Mouse (Mus musculus) adrenal gland, postnatal 36 days (tissue): ENCODE results near the gene Ccdc174. TPM values are rescaled to one million over a fixed set of nuclear protein-coding genes. Genes with fewer than 3 reads are reported as not detected.
"Not testable (repeated sequence)": the region's sequence is repeated elsewhere in the genome, so short reads cannot be mapped to it uniquely, and the experiment has no call there.

Experiments
- DNase-seq, 2 experiments: peaks; one replicate each; pipeline ENCODE4 v3.0.0; 2021; ENCODE audit warnings: mixed read lengths in 1 of 2
- long read RNA-seq, 2 experiments: library from polyadenylated mRNA; stranded (forward); transcript quantifications; one replicate each; pipeline ENCODE4 v2.0.0; 2021; ENCODE audit warnings: borderline sequencing depth in 2 of 2
- total RNA-seq, 2 experiments: library from RNA; stranded (reverse); gene quantifications; 2 replicates each; pipeline ENCODE4 v1.2.3; 2021

Ccdc174 gene
- 10 to 100 TPM; 34.0 to 51.6 TPM for total RNA-seq
- long read RNA-seq, experiment 1, transcript Ccdc174-201 (11 exons, 1,752 nt), result major isoform, 30 of 47 reads
- long read RNA-seq, experiment 1, partial matches to known transcripts, result 9 of 47 reads
- long read RNA-seq, experiment 1, other reads (novel, unspliced or antisense), result 3 of 47 reads
- long read RNA-seq, experiment 2, transcript Ccdc174-201 (11 exons, 1,752 nt), result major isoform, 14 of 17 reads
- long read RNA-seq, experiment 2, partial matches to known transcripts, result 0 of 17 reads
- long read RNA-seq, experiment 2, other reads (novel, unspliced or antisense), result 2 of 17 reads

- peak; percentile 93 to 94 for DNase-seq
These were observed at the start of gene Ccdc174 for GRCm38 (mm10) chr6:91877885-91878651. TSS of gene Ccdc174 (plus strand) at chr6:91878053.

GRCm38 (mm10) chr6:91832863-91833440 lies 44.9 kb upstream of the Ccdc174 start:
- DNase-seq, result no peak

GRCm38 (mm10) chr6:91839010-91839871 lies 38.6 kb upstream of the Ccdc174 start:
- DNase-seq, result peak; percentile 84 to 86

GRCm38 (mm10) chr6:91842897-91843627 lies 34.8 kb upstream of the Ccdc174 start:
- peak in 1 of 2 experiments; percentile 33 for DNase-seq

GRCm38 (mm10) chr6:91843628-91844153 lies 34.2 kb upstream of the Ccdc174 start:
- DNase-seq, result peak in 1 of 2 experiments; percentile 41

GRCm38 (mm10) chr6:91852550-91852949 lies 25.3 kb upstream of the Ccdc174 start:
- peak; percentile 31 to 55 for DNase-seq

GRCm38 (mm10) chr6:91858339-91858738 lies 19.5 kb upstream of the Ccdc174 start:
- no peak for DNase-seq

- no peak for DNase-seq
These were observed 15.0 kb upstream of the Ccdc174 start for GRCm38 (mm10) chr6:91862848-91863247.

- DNase-seq, result no peak
These were observed 13.3 kb upstream of the Ccdc174 start for GRCm38 (mm10) chr6:91864595-91864994.

- DNase-seq, result no peak
These were observed 12.3 kb upstream of the Ccdc174 start for GRCm38 (mm10) chr6:91865601-91866000.

GRCm38 (mm10) chr6:91868091-91868490 lies 9.8 kb upstream of the Ccdc174 start:
- peak; percentile 70 to 78 for DNase-seq

GRCm38 (mm10) chr6:91872781-91873180 lies 5.1 kb upstream of the Ccdc174 start:
- peak; percentile 57 to 66 for DNase-seq

GRCm38 (mm10) chr6:91883859-91884258 lies 6.0 kb downstream of the Ccdc174 start:
- no peak for DNase-seq

GRCm38 (mm10) chr6:91889255-91889906 lies 11.5 kb downstream of the Ccdc174 start:
- DNase-seq, result no peak

GRCm38 (mm10) chr6:91890615-91891014 lies 12.8 kb downstream of the Ccdc174 start:
- DNase-seq, result no peak

GRCm38 (mm10) chr6:91891776-91892175 lies 13.9 kb downstream of the Ccdc174 start:
- peak; percentile 66 to 69 for DNase-seq

- no peak for DNase-seq
These were observed 18.9 kb downstream of the Ccdc174 start for GRCm38 (mm10) chr6:91896783-91897182.

- peak; percentile 83 to 87 for DNase-seq
These were observed 23.7 kb downstream of the Ccdc174 start for GRCm38 (mm10) chr6:91901505-91901904.

GRCm38 (mm10) chr6:91902509-91902908 lies 24.7 kb downstream of the Ccdc174 start, which contains the start of gene 4930590J08Rik:
TSS of gene 4930590J08Rik (plus strand) at chr6:91902809.
- not testable (repeated sequence) for DNase-seq

- no peak for DNase-seq
These were observed 36.2 kb downstream of the Ccdc174 start for GRCm38 (mm10) chr6:91914011-91914410.
